Mouse (Mus musculus) adrenal gland, postnatal 25 days (tissue): Measurements from ENCODE around the gene Ppfia1. TPM values are rescaled to one million over a fixed set of nuclear protein-coding genes. Genes with fewer than 3 reads are reported as not detected.

Source experiments
- DNase-seq: peaks from one replicate; pipeline ENCODE4 v3.0.0; 2021; ENCODE audit warnings: mixed read lengths
- total RNA-seq: library from RNA; stranded (reverse); gene quantifications from 2 replicates; pipeline ENCODE4 v1.2.3, GENCODE M21; 2021

Gene Ppfia1
- total RNA-seq, 1 experiment from 2014 or later: 61.7 TPM

GRCm38 (mm10) chr7:144489067-144489774 is 64.3 kb downstream of the Ppfia1 start:
- DNase-seq: no peak

- no peak for DNase-seq
Measured at GRCm38 (mm10) chr7:144480314-144480713, 73.2 kb downstream of the Ppfia1 start.

- DNase-seq: no peak
Measured at GRCm38 (mm10) chr7:144479569-144479968, 74.0 kb downstream of the Ppfia1 start.

GRCm38 (mm10) chr7:144475741-144476140 is 77.8 kb downstream of the Ppfia1 start:
- no peak for DNase-seq

GRCm38 (mm10) chr7:144473486-144473885 is 80.0 kb downstream of the Ppfia1 start:
- DNase-seq: no peak

DNA sequence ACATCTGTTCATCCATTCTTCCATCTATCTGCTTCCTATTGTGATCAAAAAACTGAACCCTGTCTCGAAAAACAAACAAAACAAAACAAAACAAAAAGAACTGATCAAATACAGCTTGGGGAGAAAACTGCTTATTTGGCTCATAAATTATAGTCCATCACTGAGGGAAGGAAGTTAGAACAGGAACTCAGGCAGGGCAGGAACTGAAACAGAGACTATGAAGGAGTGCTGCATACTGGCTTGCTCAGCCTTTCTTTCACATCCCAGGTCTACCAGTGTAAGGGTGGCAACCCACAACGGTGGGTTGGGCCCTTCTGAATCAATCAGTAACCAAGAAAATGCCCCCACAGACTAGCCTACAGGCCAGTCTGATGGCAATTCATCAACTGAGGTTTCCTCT is 82.4 kb downstream of the Ppfia1 start:
- no peak for DNase-seq

- DNase-seq: peak; percentile 92
Measured at GRCm38 (mm10) chr7:144470545-144471059, 82.9 kb downstream of the Ppfia1 start, which contains the start of gene Cttn. Cttn (minus strand) TSS chr7:144471009.

DNA sequence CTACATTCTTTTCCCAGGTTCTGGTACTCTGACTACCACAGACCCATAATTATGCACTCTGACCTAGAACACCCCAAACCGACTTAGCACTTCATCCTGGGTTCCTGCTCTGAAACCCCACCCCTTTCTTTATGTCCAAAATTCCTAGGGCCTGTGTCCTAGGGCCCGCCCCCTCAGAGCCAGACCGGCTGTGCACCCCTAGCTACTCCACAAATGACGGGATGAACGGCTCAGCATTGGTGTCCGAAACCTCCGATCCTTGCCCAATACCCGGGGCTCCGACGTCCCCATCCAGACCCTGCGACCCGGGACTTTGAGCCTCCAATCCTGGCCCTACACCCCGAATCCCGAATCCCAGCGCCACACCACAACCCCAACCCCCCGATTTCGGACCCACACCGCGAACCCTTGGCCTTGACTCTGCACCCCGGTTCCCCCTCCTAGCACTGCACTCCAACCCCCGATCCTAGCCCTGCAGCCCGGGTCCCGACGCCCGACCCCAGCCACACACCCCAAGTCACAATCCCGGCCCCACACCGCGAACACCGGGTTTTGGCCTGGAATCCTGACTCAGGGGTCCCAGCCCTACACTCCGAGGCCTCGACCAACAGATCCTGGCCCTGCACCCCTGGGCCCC is 83.5 kb downstream of the Ppfia1 start:
- peak; percentile 17 for DNase-seq

- DNase-seq: peak; percentile 49
Measured at GRCm38 (mm10) chr7:144469181-144469641, 84.3 kb downstream of the Ppfia1 start.

GRCm38 (mm10) chr7:144468741-144469140 is 84.8 kb downstream of the Ppfia1 start:
- DNase-seq: no peak

GRCm38 (mm10) chr7:144462577-144462976 is 91.0 kb downstream of the Ppfia1 start:
- no peak for DNase-seq

GRCm38 (mm10) chr7:144461246-144461902 is 92.2 kb downstream of the Ppfia1 start:
- peak; percentile 30 for DNase-seq

DNA sequence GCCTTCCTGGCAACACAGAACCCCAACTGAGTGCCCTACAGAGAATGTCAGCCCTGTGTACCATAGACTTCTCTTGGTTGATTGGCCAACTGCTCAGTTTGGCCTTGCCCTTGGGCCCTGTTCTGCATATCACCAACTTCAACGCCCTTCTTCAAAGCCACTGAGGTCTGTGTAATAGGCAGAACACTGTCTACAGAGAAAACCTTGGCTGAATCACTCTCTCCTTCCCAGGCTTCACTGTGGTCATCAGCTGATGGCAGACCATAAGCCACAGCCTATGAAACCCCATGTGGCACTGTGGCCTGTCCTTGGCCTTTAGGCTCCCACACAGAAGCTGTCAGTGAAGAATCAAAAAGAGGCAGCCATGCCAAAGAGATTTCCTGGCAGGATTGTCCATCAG is 94.6 kb downstream of the Ppfia1 start:
- DNase-seq: peak; percentile 27

- no peak for DNase-seq
Measured at GRCm38 (mm10) chr7:144450661-144451060, 102.9 kb downstream of the Ppfia1 start.

- peak; percentile 100 for DNase-seq
Measured at GRCm38 (mm10) chr7:144449637-144450570, 103.6 kb downstream of the Ppfia1 start.

DNA sequence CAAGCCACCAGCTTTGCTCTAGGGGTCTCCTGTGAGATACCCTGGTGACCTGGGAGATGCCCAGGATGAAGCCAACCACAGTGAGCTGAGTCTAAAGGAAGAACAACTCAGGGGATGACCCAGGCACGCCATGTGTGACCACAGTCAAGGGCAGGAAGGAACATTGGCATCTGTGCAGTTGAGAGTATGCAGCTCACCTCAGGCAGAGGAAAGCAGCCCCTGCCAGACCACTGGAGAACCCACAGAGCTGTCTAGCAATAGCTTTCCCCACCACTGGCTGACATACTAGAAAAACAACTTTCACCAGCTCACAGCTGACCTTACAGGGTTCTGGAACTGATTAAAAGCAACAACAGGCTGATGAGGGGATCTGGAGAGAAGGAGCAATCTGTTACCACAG is 105.3 kb downstream of the Ppfia1 start:
- no peak for DNase-seq

- no peak for DNase-seq
Measured at GRCm38 (mm10) chr7:144447146-144447545, 106.4 kb downstream of the Ppfia1 start.

- DNase-seq: no peak
Measured at GRCm38 (mm10) chr7:144444788-144445187, 108.7 kb downstream of the Ppfia1 start.

- no peak for DNase-seq
Measured at GRCm38 (mm10) chr7:144441976-144442375, 111.6 kb downstream of the Ppfia1 start.

DNA sequence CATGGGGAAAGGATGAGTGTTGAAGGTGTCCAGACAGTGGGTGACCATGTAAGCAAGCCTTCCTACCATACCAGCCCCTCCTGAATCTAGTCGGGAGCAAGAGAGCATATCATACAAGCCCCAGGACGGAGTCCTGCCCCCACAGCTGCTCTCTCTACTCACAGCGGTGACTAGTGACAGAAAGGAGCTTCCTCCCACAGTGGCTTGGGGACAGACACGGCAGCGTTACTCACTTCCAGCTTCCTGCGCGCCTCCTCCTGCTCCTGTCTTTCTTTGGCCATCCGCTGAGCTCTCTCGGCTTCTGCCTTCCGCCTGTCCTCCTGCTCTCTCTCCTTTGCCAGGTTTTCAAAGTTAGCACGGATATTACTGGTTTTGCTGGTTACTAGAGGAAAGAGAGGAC is 112.1 kb downstream of the Ppfia1 start:
- no peak for DNase-seq

GRCm38 (mm10) chr7:144438811-144439210 is 114.7 kb downstream of the Ppfia1 start:
- no peak for DNase-seq

- no peak for DNase-seq
Measured at GRCm38 (mm10) chr7:144432920-144433319, 120.6 kb downstream of the Ppfia1 start.
